Mouse (Mus musculus) megakaryocyte-erythroid progenitor cell, adult 5-6 weeks (primary cell): ENCODE results near the gene Gm47985. TPM values are rescaled to one million over a fixed set of nuclear protein-coding genes. Genes with fewer than 3 reads are reported as not detected.
"Not testable (repeated sequence)": the region's sequence is repeated elsewhere in the genome, so short reads cannot be mapped to it uniquely, and the experiment has no call there.

Experiments
- ATAC-seq: replicated peaks from 2 replicates; pipeline ENCODE4 v1.8.0; 2016; ENCODE audit warnings: mild to moderate bottlenecking, inconsistent platforms; ENCODE audit not compliant: severe bottlenecking, poor library complexity, low FRiP score, low TSS enrichment
- total RNA-seq, 2 experiments: library from RNA; stranded (forward) in 1 of 2; stranded (reverse) in 1 of 2; fragments of 200-1000, 215-1000 nt in 1 of 2; fragments of >200 nt in 1 of 2; fragmentation: Nextera tagmentation in 1 of 2; gene quantifications; 2 replicates each; pipeline ENCODE4 v1.2.3; 2014 to 2017

Gm47985 gene
- total RNA-seq, 2 experiments from 2014 or later: 0.19 TPM; not detected in 1

GRCm38 (mm10) chr1:151211666-151212065 lies 29.3 kb downstream of the Gm47985 start:
- not testable (repeated sequence) for ATAC-seq

GRCm38 (mm10) chr1:151214862-151215261 lies 32.5 kb downstream of the Gm47985 start:
- no peak for ATAC-seq

- ATAC-seq: no peak; the same call in 1 of the 2 replicates
Observed at GRCm38 (mm10) chr1:151215985-151216384, 33.6 kb downstream of the Gm47985 start.

- no peak for ATAC-seq
Observed at GRCm38 (mm10) chr1:151216417-151216816, 34.1 kb downstream of the Gm47985 start.

- ATAC-seq: no peak
Observed at GRCm38 (mm10) chr1:151219045-151219444, 36.7 kb downstream of the Gm47985 start.

GRCm38 (mm10) chr1:151220098-151220497 lies 37.8 kb downstream of the Gm47985 start:
- no peak for ATAC-seq

- ATAC-seq: no peak
Observed at GRCm38 (mm10) chr1:151222561-151223267, 40.4 kb downstream of the Gm47985 start.

- ATAC-seq: no peak
Observed at GRCm38 (mm10) chr1:151223377-151223776, 41.0 kb downstream of the Gm47985 start.

- no peak for ATAC-seq
Observed at GRCm38 (mm10) chr1:151224536-151224935, 42.2 kb downstream of the Gm47985 start.

- ATAC-seq: no peak
Observed at GRCm38 (mm10) chr1:151227506-151227905, 45.2 kb downstream of the Gm47985 start.

GRCm38 (mm10) chr1:151228320-151228989 lies 46.1 kb downstream of the Gm47985 start:
- ATAC-seq: no peak

- ATAC-seq: no peak
Observed at GRCm38 (mm10) chr1:151232346-151232745, 50.0 kb downstream of the Gm47985 start.

GRCm38 (mm10) chr1:151233756-151234155 lies 51.4 kb downstream of the Gm47985 start:
- no peak for ATAC-seq

Other genes starting within 250 kb of the Gm47985 start
- 0.02 TPM in 1 of 2 replicates, not detected in the other for gene Hmcn1, start 189.1 kb upstream of the Gm47985 start, total RNA-seq (2014; fragmentation: Nextera tagmentation)
- gene Hmcn1, start 189.1 kb upstream of the Gm47985 start, total RNA-seq (2017): not detected in 2 replicates
- gene Gm8947, start 9.8 kb downstream of the Gm47985 start, total RNA-seq (2014; fragmentation: Nextera tagmentation): 0.64 TPM in 1 of 2 replicates, not detected in the other
- gene Gm8947, start 9.8 kb downstream of the Gm47985 start, total RNA-seq (2017): 0.27 TPM in 1 of 2 replicates, not detected in the other
- not detected in 2 replicates for gene Gm47995, start 15.9 kb downstream of the Gm47985 start, total RNA-seq (2014; fragmentation: Nextera tagmentation)
- 0.91 and 3.4 TPM in 2 replicates for gene Gm47995, start 15.9 kb downstream of the Gm47985 start, total RNA-seq (2017)
- not detected in 2 replicates for gene 3110040M04Rik, start 21.6 kb downstream of the Gm47985 start, total RNA-seq (2014; fragmentation: Nextera tagmentation)
- gene 3110040M04Rik, start 21.6 kb downstream of the Gm47985 start, total RNA-seq (2017): 3.3 TPM in 1 of 2 replicates, not detected in the other
- gene Gm47996, start 27.6 kb downstream of the Gm47985 start, total RNA-seq (2014; fragmentation: Nextera tagmentation): not detected in 2 replicates
- not detected in 2 replicates for gene Gm47996, start 27.6 kb downstream of the Gm47985 start, total RNA-seq (2017)
- gene Ivns1abp, start 161.9 kb downstream of the Gm47985 start, total RNA-seq (2014; fragmentation: Nextera tagmentation): 209 and 234 TPM in 2 replicates
- 309 and 378 TPM in 2 replicates for gene Ivns1abp, start 161.9 kb downstream of the Gm47985 start, total RNA-seq (2017)
- 22.3 and 41.0 TPM in 2 replicates for gene Swt1, start 245.9 kb downstream of the Gm47985 start, total RNA-seq (2014; fragmentation: Nextera tagmentation)
- 23.5 and 35.5 TPM in 2 replicates for gene Swt1, start 245.9 kb downstream of the Gm47985 start, total RNA-seq (2017)
- gene Trmt1l, start 246.0 kb downstream of the Gm47985 start, total RNA-seq (2014; fragmentation: Nextera tagmentation): 42.4 and 44.1 TPM in 2 replicates
- 29.1 and 33.0 TPM in 2 replicates for gene Trmt1l, start 246.0 kb downstream of the Gm47985 start, total RNA-seq (2017)